Mouse (Mus musculus): ENCODE measurements at regions not wholly inside any gene's neighbourhood (a gene's known extent, or its start where the extent isn't known, plus 50 kb on each side); places are given as distances from the start of the nearest gene placed in this dataset.

DNA sequence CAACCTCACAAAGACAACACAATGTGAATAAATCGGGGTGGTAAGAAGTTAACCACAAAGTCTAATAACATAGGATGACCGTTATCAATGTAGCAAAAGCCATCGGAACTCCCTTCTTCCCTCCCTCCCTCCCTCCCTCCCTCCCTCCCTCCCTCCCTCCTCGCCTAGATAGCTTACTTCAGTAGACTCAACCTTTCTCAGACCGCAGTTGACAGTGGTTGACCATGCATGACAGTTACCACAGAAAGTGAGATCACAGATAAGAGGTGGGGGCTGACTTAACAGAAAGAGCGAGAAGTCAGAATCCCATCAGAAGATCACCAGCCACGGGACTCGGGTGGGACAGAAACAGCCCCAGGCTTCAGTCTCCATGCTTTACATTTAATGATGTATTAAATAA is 297.8 kb upstream of the Runx1 start:
- no peaks in the 10 kb centered on the region for H3K9me3 ChIP-seq
- no peak for ATAC-seq (ENCODE audit: low FRiP score, low read depth)
- H3K36me3 ChIP-seq: no peaks in the 10 kb centered on the region
- H3K9ac ChIP-seq: no peak overlapping the region
- H3K27me3 ChIP-seq (replicated peaks): no peaks in the 10 kb centered on the region
- no peaks in the 10 kb centered on the region for H3K4me1 ChIP-seq
- no peak overlapping the region for H3K4me2 ChIP-seq (replicated peaks)
- H3K27ac ChIP-seq: no peak overlapping the region
- WGBS: 93% methylated on average over 8 of the region's 8 CpGs
- H3K4me3 ChIP-seq: no peak overlapping the region

DNA sequence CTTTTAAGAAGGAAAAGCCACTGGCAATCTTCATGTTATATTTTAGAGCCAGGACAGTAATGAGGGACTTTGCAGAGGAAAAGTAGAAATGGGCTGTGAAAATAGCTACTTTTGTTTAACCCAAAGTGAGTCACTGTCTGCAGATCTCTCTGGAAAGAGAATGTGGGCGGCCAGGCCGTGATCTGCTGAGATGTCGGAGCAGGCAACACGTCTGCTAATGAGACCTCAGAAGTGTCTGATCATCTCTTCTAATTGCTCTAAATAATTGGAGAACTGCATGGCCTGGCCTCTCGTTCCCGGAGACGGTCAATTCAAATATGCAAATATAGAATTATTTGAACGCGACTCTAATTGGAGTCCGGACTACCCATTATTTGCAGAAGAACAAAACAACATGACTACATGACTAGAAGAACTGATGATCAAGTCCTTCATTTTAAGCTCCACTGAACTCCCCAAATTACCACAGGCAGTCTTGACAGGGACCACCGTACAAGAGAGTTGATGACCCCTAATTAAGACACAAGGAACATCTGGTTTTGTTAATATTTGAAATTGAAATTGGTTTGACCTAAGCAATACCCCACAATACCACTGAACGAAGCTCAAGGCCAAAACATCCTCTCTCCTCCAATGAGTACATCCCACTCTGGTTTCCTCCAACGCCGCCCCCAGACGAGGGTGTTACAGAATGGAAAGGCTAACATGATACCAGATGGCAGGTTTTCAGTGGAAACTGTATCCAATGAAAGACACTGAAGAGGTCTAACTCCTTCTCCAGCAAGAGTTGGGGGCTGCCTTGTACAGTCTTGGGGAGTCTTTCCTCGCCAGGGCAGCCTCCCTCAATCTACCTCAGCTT is 290.4 kb upstream of the Runx1 start:
- no peak for ATAC-seq (ENCODE audit: low FRiP score, low read depth)
- H3K4me2 ChIP-seq (replicated peaks): no peak overlapping the region

DNA sequence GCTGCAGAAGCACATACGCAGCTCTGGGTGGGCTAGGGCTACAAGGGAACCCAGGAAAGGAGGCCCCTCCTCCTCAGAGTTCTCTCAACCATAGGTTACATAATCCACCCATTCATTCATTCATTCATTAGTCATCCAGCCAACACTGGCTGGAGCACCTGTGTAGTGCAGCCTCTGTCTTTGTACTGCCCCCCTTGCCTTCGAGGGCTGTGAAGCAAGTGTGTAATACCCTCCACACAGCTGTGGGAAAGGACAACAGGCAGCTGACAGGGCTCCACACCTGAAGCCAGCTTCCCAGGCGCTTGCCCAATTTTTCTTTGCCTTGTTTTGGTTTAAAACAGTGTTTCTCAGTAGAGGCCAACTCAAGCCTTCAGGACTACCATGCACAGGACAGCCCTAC is 285.0 kb upstream of the Runx1 start:
- no peak overlapping the region for H3K9ac ChIP-seq
- no peak overlapping the region for H3K27ac ChIP-seq
- no peaks in the 10 kb centered on the region for H3K4me1 ChIP-seq
- WGBS: 81% methylated on average over 3 of the region's 3 CpGs
- H3K9me3 ChIP-seq: no peaks in the 10 kb centered on the region
- H3K4me3 ChIP-seq: no peak overlapping the region
- no peak overlapping the region for H3K4me2 ChIP-seq (replicated peaks)
- H3K36me3 ChIP-seq: no peaks in the 10 kb centered on the region
- no peaks in the 10 kb centered on the region for H3K27me3 ChIP-seq (replicated peaks)
- no peak for ATAC-seq (ENCODE audit: low FRiP score, low read depth)

More for the DNA sequence above, 290.4 kb upstream of the Runx1 start:
- Histone ChIP-seq H3K9me3 (no peaks in the 10 kb centered on the region), H3K9ac (no peak overlapping the region), H3K4me3 (no peak overlapping the region), H3K27ac (no peak overlapping the region), H3K36me3 (no peaks in the 10 kb centered on the region), H3K27me3 (replicated peaks) (no peaks in the 10 kb centered on the region), H3K4me1 (no peaks in the 10 kb centered on the region)
- 85% methylated on average over 16 of the region's 16 CpGs for WGBS

DNA sequence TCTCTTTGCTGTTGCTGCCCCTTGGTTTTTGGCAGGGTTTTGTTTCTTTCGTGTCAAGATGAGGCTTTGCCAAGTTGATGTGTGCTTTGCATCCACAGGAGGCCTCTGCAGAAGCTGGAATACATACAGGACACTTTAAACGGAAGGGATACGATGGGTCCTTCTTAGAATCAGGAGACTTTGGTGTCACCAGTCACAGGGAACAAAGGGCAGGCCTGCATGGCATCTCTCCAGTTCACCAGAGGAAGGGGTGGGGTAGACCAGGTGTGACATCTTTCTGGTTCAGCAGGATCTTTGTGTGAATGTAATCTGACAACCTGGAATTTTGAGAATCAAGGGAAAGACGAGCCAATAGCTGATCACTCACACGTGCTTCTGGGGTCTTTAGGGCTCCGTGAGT is 284.5 kb upstream of the Runx1 start:
- Histone ChIP-seq H3K4me2 (replicated peaks) (no peak overlapping the region), H3K4me1 (no peaks in the 10 kb centered on the region), H3K27ac (no peak overlapping the region), H3K4me3 (no peak overlapping the region), H3K9ac (no peak overlapping the region), H3K9me3 (no peaks in the 10 kb centered on the region), H3K36me3 (no peaks in the 10 kb centered on the region), H3K27me3 (replicated peaks) (no peaks in the 10 kb centered on the region)
- WGBS: 89% methylated on average over 6 of the region's 6 CpGs
- ATAC-seq (ENCODE audit: low FRiP score, low read depth): no peak

DNA sequence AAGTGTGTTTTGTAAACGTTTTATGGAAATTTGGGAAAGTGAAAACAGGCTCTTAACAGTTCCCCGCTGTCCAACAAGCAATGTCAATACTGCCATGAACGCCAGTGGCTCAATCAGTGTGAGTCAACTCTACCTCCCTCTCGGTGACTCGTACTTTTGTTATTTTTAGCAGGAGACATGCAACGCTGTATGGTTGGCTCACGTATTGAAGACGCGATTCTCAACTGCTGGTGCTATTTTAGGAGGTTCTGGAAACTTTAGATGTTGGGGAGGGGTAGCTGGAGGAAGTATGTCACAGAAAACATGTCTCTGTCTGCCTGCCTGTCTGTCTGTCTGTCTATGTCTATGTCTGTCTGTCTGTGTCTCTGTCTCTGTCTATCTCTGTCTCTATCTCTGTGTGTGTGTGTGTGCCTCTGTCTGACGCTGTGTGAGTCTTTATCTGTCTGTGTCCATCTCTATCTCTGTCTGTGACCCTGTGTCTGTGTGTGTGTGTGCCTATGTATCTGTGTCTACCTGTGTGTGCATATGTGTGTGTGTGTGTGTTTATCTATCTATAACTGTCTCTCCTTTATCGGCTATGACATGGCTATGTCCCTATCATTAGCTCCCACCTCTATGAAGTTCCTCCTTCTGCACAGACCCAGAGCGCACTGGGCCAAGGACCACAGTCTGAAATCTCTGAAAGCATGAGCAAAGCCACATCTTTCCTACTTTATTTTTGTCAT is 283.9 kb upstream of the Runx1 start:
- H3K4me1 ChIP-seq: no peaks in the 10 kb centered on the region
- no peak overlapping the region for H3K4me2 ChIP-seq (replicated peaks)
- no peaks in the 10 kb centered on the region for H3K36me3 ChIP-seq
- no peak for ATAC-seq (ENCODE audit: low FRiP score, low read depth)
- no peak overlapping the region for H3K27ac ChIP-seq
- H3K9me3 ChIP-seq: no peaks in the 10 kb centered on the region
- WGBS: 89% methylated on average over 12 of the region's 12 CpGs
- H3K27me3 ChIP-seq (replicated peaks): no peaks in the 10 kb centered on the region
- H3K9ac ChIP-seq: no peak overlapping the region
- no peak overlapping the region for H3K4me3 ChIP-seq

DNA sequence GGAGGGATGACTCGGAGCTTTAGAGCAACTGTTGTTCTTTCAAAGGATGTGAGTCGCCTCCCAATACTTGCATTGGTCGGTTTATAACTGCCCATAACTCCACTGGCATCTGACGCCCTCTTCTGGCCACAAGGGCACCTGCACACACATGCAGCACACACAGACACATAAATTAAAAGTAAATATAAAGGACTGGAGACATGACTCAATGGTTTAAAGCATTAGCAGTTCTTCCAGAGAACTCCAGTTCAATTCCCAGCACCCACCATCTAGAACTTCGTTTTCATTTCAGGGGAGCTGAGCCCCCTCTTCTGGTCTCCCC is 281.5 kb upstream of the Runx1 start:
- no peaks in the 10 kb centered on the region for H3K9me3 ChIP-seq
- H3K27me3 ChIP-seq (replicated peaks): no peaks in the 10 kb centered on the region
- H3K27ac ChIP-seq: no peak overlapping the region
- no peak overlapping the region for H3K9ac ChIP-seq
- ATAC-seq (ENCODE audit: low FRiP score, low read depth): no peak
- WGBS: 83% methylated on average over 5 of the region's 5 CpGs
- H3K4me3 ChIP-seq: no peak overlapping the region
- no peak overlapping the region for H3K4me2 ChIP-seq (replicated peaks)
- H3K4me1 ChIP-seq: no peaks in the 10 kb centered on the region
- no peaks in the 10 kb centered on the region for H3K36me3 ChIP-seq

DNA sequence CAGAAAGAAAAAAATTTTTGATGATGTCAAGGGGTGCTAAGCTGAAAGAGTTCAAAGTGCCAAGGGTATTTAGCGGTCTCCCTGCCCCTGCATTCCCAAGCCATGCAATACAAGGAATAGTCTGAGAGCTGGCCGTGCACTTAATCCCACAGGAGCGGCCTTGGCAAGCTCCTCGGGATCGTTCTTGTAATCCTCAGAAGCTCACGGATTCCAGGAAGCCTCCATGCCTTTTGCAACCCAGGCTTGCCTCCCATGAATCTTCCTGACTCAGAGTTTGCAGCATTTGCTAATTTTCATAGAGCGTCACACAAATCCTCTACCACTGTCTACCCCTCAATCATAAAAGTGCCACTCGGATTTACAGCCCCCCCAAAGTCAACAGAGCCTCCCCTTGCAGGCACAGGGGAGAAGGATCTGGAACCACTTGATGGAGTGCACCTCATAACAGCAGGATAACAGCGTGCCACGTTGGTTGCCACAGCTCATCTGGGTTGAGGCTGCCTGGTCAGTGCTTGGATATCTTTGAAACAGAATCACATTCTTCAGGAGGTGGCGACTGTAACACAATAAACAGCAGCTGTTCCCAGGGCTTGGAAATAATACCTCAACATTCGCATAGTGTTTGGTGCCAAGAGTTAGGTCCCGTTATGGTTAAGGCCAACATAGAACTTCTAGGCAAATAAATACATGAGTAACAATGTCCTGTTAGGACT is 281.0 kb upstream of the Runx1 start:
- Histone ChIP-seq H3K27ac (no peak overlapping the region), H3K36me3 (no peaks in the 10 kb centered on the region), H3K9me3 (no peaks in the 10 kb centered on the region), H3K4me3 (no peak overlapping the region), H3K4me2 (replicated peaks) (no peak overlapping the region), H3K9ac (no peak overlapping the region), H3K4me1 (no peaks in the 10 kb centered on the region), H3K27me3 (replicated peaks) (no peaks in the 10 kb centered on the region)
- ATAC-seq (ENCODE audit: low FRiP score, low read depth): no peak
- 76% methylated on average over 13 of the region's 13 CpGs for WGBS

DNA sequence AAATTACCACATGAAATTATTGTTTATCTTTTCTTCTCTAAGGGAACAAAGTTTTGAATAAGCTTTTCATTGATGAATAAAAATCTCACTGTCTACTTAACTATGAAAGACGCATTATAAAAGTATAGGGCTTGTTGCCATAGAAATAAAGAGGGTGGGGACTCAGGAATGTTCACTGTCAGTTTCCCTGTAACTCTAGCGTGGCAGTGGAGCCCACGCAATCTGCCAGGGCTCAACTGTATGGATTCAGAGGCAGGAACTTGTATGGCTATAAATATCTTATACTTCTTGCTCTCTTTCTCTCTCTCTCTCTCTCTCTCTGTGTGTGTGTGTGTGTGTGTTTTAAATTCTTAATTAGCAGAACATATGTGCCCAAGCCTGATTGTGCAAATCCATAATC is 276.2 kb upstream of the Runx1 start:
- 66% methylated on average over 3 of the region's 3 CpGs for WGBS
- Histone ChIP-seq H3K9ac (no peak overlapping the region), H3K36me3 (no peaks in the 10 kb centered on the region), H3K9me3 (no peaks in the 10 kb centered on the region), H3K4me3 (no peak overlapping the region), H3K4me1 (no peaks in the 10 kb centered on the region), H3K27me3 (replicated peaks) (no peaks in the 10 kb centered on the region), H3K27ac (no peak overlapping the region), H3K4me2 (replicated peaks) (no peak overlapping the region)
- ATAC-seq (ENCODE audit: low FRiP score, low read depth): no peak

DNA sequence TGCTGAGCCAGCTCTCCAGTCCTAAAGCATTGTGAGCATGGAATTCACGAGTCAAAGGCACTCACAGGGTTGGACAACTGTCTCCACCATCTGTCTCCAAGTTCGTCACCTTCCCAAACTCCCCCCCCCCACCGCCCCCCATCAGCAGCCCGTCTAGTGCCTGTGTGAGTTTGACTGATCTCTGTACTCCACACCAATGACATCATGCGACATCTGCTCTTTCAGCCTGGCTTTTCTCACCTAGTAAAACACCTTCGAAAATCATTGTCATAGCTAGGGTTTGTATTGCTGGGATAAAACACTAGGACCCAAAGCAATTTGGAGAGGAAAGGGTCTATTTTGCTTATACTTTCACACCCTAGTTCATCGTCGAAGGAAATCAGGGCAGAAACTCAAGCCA is 272.1 kb upstream of the Runx1 start:
- Histone ChIP-seq H3K36me3 (no peaks in the 10 kb centered on the region), H3K4me2 (replicated peaks) (no peak overlapping the region), H3K27ac (no peak overlapping the region), H3K4me3 (no peak overlapping the region), H3K4me1 (no peaks in the 10 kb centered on the region), H3K9me3 (no peaks in the 10 kb centered on the region), H3K27me3 (replicated peaks) (no peaks in the 10 kb centered on the region), H3K9ac (no peak overlapping the region)
- 65% methylated on average over 8 of the region's 8 CpGs for WGBS
- ATAC-seq (ENCODE audit: low FRiP score, low read depth): no peak

DNA sequence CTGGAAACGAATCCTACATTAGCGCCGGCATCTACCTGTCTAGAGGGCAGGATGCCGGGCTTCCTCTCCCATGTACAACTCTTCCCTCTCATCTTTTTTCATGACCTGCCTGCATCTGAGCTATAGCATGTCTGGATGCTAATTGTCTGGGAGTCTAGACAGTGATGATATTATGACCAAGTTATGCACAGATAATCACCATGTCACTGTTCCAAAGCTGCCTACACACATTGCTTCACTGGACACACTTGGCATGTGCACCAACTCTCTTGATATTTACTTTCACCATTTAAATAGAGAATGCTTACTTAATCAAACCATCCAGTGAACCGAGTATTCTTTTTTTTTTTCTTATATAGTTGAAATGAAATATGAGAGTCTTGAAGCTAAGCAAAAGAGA is 270.2 kb upstream of the Runx1 start:
- WGBS: 94% methylated on average over 5 of the region's 5 CpGs
- Histone ChIP-seq H3K27ac (no peak overlapping the region), H3K9ac (no peak overlapping the region), H3K9me3 (no peaks in the 10 kb centered on the region), H3K4me3 (no peak overlapping the region), H3K4me2 (replicated peaks) (no peak overlapping the region), H3K36me3 (no peaks in the 10 kb centered on the region), H3K4me1 (no peaks in the 10 kb centered on the region), H3K27me3 (replicated peaks) (no peaks in the 10 kb centered on the region)
- no peak for ATAC-seq (ENCODE audit: low FRiP score, low read depth)

DNA sequence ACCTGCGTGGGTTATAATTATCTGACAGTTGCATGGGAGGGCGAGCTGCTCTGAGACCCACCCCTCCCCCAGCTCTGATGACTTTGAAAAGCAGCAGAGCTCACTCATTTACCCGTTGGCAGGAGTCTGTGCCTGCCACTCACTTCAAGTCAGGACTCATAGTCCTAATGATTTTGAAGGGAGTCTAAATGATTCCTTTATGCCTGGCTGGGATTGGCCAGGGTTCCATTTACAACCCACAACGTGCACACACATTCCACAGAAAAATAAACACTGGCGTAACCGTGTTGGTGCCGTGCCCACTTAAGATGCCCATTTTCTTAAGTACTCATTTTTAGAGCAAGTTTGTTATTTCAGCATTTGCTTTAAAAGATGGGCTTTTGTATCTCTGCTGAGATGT is 266.8 kb upstream of the Runx1 start:
- H3K9ac ChIP-seq: no peak overlapping the region
- no peaks in the 10 kb centered on the region for H3K36me3 ChIP-seq
- WGBS: 68% methylated on average over 7 of the region's 7 CpGs
- H3K9me3 ChIP-seq: no peaks in the 10 kb centered on the region
- H3K27me3 ChIP-seq (replicated peaks): no peaks in the 10 kb centered on the region
- no peaks in the 10 kb centered on the region for H3K4me1 ChIP-seq
- H3K4me3 ChIP-seq: no peak overlapping the region
- no peak overlapping the region for H3K4me2 ChIP-seq (replicated peaks)
- ATAC-seq (ENCODE audit: low FRiP score, low read depth): no peak
- H3K27ac ChIP-seq: no peak overlapping the region

DNA sequence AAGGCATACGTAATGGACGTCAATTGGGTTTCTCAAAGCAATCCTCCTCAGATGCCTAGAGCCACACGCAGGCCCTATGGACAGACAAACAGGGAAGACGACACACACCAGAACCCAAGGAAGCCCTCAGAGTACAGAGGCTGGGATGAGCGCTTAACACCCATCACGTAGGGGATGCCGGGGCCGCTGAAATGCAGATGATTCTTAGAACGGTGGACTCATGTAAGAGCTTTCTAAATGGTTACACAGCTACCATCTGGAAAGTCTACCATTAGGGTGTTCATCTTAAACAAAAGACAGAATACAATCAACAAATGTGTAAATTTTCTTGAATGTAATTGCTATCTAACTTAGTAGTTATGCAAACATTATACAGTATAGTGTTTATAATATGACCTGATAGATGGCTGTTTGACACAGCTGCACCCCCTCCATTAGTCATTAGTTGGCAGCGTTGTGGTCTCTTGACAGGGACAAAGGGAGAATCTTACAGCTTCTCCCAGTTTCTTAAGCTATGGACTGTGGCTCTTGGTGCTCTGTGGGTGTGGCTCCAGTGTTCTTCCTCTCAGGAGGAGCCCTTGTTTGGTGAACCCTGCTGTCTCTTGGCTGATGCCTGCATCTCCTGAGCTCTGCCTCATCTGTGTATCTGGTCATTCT is 259.4 kb upstream of the Runx1 start:
- 92% methylated on average over 10 of the region's 10 CpGs for WGBS
- Histone ChIP-seq H3K4me3 (no peak overlapping the region), H3K36me3 (no peaks in the 10 kb centered on the region), H3K27me3 (replicated peaks) (no peaks in the 10 kb centered on the region), H3K4me1 (no peaks in the 10 kb centered on the region), H3K9ac (no peak overlapping the region), H3K9me3 (no peaks in the 10 kb centered on the region), H3K4me2 (replicated peaks) (no peak overlapping the region), H3K27ac (no peak overlapping the region)
- ATAC-seq (ENCODE audit: low FRiP score, low read depth): no peak
